Mouse (Mus musculus): ENCODE measurements around the gene Tmbim1.
"Not testable (repeated sequence)": the region's sequence is repeated elsewhere in the genome, so short reads cannot be mapped to it uniquely, and the experiment has no call there.

Gene Tmbim1

GRCm38 (mm10) chr1:74294733-74295455, 10.5 kb downstream of the Tmbim1 start:
- no peak for DNase-seq (ENCODE audit: low read depth)

- no peak for DNase-seq (ENCODE audit: low read depth)
These were observed 11.3 kb downstream of the Tmbim1 start for GRCm38 (mm10) chr1:74294090-74294643.

GRCm38 (mm10) chr1:74293306-74293960, 12.0 kb downstream of the Tmbim1 start:
- no peak for DNase-seq (ENCODE audit: low read depth)

GRCm38 (mm10) chr1:74292331-74293020, 12.9 kb downstream of the Tmbim1 start:
- DNase-seq (ENCODE audit: low read depth): no peak

- DNase-seq (ENCODE audit: low read depth): no peak
These were observed 15.3 kb downstream of the Tmbim1 start for GRCm38 (mm10) chr1:74290141-74290540.

- DNase-seq (ENCODE audit: low read depth): no peak
These were observed 15.7 kb downstream of the Tmbim1 start for GRCm38 (mm10) chr1:74289740-74290139.

- DNase-seq (ENCODE audit: low read depth): no peak
These were observed 16.2 kb downstream of the Tmbim1 start for GRCm38 (mm10) chr1:74289248-74289647.

- DNase-seq (ENCODE audit: low read depth): no peak
These were observed 17.1 kb downstream of the Tmbim1 start for GRCm38 (mm10) chr1:74288327-74288726.

GRCm38 (mm10) chr1:74286869-74287607, 18.4 kb downstream of the Tmbim1 start:
- DNase-seq (ENCODE audit: low read depth): not testable (repeated sequence)

GRCm38 (mm10) chr1:74285212-74286010, 20.0 kb downstream of the Tmbim1 start:
- DNase-seq (ENCODE audit: low read depth): no peak

GRCm38 (mm10) chr1:74284543-74285160, 20.8 kb downstream of the Tmbim1 start, which contains the start of the genes Aamp and Pnkd:
Gene Aamp, minus strand, starts transcription at chr1:74284738.
Gene Pnkd, plus strand, starts transcription at chr1:74284930.
- DNase-seq (ENCODE audit: low read depth): peak; percentile 100

- no peak for DNase-seq (ENCODE audit: low read depth)
These were observed 21.5 kb downstream of the Tmbim1 start for GRCm38 (mm10) chr1:74283686-74284463.

- DNase-seq (ENCODE audit: low read depth): no peak
These were observed 22.4 kb downstream of the Tmbim1 start for GRCm38 (mm10) chr1:74282896-74283625.

- no peak for DNase-seq (ENCODE audit: low read depth)
These were observed 23.5 kb downstream of the Tmbim1 start for GRCm38 (mm10) chr1:74281886-74282285.

- no peak for DNase-seq (ENCODE audit: low read depth)
These were observed 24.1 kb downstream of the Tmbim1 start for GRCm38 (mm10) chr1:74281372-74281771.

- no peak for DNase-seq (ENCODE audit: low read depth)
These were observed 24.7 kb downstream of the Tmbim1 start for GRCm38 (mm10) chr1:74280591-74281325.

GRCm38 (mm10) chr1:74278988-74279387, 26.4 kb downstream of the Tmbim1 start:
- no peak for DNase-seq (ENCODE audit: low read depth)

- DNase-seq (ENCODE audit: low read depth): no peak
These were observed 26.9 kb downstream of the Tmbim1 start, which contains the start of gene Gpbar1 for GRCm38 (mm10) chr1:74278538-74278937. Gene Gpbar1, plus strand, starts transcription at chr1:74278550.

Data from fibroblast of lung, adult 2 months (primary cell).